Mouse (Mus musculus): ENCODE measurements around the gene Olfr1411.

Olfr1411 gene

GRCm38 (mm10) chr1:92640393-92640792 is 46.2 kb downstream of the Olfr1411 start:
- DNase-seq = no peak

- peak; percentile 91 for DNase-seq
Observed at GRCm38 (mm10) chr1:92641514-92642272, 47.5 kb downstream of the Olfr1411 start, which contains the start of gene Cops9. Gene Cops9, minus strand, starts transcription at chr1:92641985.

- no peak for DNase-seq
Observed at GRCm38 (mm10) chr1:92643691-92644090, 49.5 kb downstream of the Olfr1411 start.

- no peak for DNase-seq
Observed at GRCm38 (mm10) chr1:92644916-92645315, 50.7 kb downstream of the Olfr1411 start.

GRCm38 (mm10) chr1:92646111-92646510 is 51.9 kb downstream of the Olfr1411 start:
- no peak for DNase-seq

- no peak for DNase-seq
Observed at GRCm38 (mm10) chr1:92646601-92647000, 52.4 kb downstream of the Olfr1411 start.

- no peak for DNase-seq
Observed at GRCm38 (mm10) chr1:92647026-92647425, 52.8 kb downstream of the Olfr1411 start.

Data from right cerebral cortex, adult 18-20 months (tissue).